Mouse (Mus musculus): ENCODE data around the gene Sfxn3.
A peak's percentile ranks its signal among the peaks of the same experiment; 100 is the strongest.

DNA sequence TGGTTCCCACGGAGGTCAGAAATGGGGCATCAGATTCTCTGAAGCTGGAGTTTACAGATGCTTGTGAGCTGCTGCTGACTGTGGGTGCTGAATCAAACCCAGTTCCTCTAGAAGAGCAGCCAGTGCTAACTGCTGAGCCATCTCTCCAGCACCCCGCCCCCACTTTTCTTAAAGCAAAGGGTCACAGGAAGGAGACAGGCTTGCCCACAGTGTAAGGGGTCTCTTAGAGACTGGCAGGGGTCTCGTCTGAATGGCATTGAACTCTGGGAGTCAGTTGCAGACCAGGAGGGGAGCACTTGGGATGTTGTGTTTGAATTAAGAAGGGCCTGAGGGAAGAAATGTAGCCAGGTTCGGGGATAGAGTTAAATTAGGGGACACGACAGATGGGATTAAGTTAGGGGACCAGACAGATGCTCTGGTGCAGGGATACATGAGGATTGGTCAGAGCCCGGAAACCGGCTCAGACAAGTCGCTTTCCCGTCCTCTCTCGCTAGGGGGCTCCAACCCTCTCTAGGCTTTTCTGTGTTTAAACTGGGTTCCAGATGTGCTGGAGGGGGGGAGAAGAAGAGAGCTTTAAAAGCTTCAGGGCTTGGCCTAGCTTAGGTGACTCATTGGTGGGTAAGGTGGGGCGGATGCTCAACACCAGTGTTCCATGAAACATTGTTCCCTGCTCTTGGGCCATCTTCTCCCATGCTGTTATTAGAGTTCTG lies 34.7 kb downstream of the Sfxn3 start:
- TF ChIP-seq CTCF (IDR thresholded peaks at IDR 0.05; ENCODE audit: extremely low read depth, insufficient read length, insufficient replicate concordance, low read depth, low read length): peak; percentile 57; the same call in 1 of the 2 replicates
- TF ChIP-seq POLR2A (IDR thresholded peaks at IDR 0.05; ENCODE audit: low read depth, low read length): no peak
